Mouse (Mus musculus): ENCODE measurements at regions not wholly inside any gene's neighbourhood (a gene's known extent, or its start where the extent isn't known, plus 50 kb on each side); places are given as distances from the start of the nearest gene placed in this dataset.

DNA sequence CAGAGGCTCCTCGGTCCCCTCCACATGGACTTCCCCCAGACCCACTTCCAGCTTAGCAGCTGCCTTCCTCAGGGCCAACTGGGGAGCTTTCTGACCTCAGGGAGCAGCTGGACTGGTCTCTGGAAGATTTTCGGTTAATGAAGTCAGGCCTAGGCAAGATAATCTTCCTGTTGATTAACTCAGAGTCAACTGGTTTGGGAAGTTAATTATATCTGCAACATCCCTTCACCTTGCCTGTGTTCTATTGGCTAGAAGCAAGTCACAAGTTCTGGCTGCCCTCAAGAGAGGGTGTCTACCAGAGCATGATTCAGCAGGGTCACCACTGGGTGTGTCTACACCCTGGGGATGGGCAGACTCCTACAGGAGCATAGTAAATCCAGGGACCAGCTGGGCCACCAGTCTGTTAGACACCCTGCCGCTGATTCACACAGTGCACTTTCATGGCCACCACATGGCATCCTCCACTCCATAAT lies 53.9 kb upstream of the Maml3 start:
- DNase-seq (ENCODE audit: low spot score in 2 of 2): no peak

DNA sequence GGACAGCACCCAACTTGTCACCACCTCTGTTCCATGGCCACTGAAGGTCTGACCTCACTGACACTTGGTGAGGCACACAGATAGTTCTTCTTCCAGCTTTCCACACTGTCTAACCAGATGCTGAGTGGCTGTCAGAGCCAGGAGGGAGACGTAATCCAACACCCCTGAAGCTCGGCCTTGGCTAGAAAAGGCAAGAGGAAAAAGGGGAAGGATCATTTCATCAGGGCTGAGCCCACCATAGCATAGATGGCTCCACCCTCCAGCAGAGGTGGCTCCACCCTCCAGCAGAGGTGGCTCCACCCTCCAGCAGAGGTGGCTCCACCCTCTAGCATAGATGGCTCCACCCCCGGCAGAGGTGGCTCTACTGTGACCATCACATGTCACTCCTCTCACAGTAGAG lies 56.8 kb upstream of the Maml3 start:
- no peak for DNase-seq (ENCODE audit: low spot score in 2 of 2)

DNA sequence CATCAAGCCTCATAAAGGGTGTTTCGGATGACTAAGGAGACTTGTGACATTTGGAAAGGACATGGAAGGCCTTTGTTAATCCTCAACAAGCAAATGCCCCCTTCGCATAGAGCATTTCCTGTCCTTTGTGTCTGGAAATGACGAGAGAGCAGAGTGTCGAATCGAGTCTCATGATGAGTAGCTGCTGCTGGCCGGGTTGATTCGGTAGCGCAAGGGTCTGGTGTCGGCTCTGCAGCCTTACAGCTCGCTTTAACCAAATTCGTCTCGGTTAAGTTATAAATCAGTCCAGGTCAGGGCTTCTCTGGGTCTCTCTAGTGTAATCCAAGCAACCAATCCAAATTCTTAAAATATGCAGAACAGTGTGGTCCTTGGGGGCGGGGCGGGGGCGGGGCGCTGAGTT lies 59.1 kb upstream of the Maml3 start:
- no peak for DNase-seq (ENCODE audit: low spot score in 2 of 2)

DNA sequence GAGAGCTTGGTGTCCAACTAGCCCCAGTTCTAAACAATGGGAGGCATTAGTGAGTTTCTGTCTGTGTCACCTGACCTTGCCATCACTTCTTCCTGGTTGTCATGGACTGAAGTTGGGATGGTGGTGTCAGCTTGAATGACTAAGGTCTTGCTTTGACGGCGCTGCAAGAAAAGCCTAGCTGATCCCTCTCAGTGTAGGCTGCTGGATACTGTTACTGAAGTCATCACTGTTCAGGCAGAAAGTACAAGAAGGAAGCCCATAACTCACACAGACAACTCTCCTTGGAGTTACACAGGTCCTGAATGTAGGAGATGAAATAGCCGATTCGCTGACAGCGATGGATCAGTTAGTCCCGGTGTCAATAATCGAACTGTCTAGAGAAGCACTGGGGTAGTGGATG lies 62.5 kb upstream of the Maml3 start:
- DNase-seq (ENCODE audit: low spot score in 2 of 2): no peak

DNA sequence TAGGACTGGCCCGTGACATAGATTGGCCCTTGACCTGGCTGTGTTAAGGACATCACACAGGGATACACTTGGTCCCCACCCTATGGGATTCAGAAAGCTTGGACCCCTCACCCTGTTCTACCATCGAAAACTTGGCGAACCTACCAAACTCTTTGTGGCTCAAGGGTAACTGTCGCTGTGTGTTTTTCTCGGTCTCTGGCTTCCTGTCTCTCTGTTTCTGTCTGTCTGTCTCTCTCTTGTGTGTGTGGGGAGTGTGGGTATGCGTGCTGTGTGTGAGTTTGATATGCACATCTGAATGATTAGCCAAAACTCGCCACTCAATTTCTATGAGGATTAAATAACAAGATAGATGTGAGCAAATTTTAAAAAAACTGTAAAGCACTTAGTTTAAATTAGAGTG lies 66.0 kb upstream of the Maml3 start:
- no peak for DNase-seq (ENCODE audit: low spot score in 2 of 2)

DNA sequence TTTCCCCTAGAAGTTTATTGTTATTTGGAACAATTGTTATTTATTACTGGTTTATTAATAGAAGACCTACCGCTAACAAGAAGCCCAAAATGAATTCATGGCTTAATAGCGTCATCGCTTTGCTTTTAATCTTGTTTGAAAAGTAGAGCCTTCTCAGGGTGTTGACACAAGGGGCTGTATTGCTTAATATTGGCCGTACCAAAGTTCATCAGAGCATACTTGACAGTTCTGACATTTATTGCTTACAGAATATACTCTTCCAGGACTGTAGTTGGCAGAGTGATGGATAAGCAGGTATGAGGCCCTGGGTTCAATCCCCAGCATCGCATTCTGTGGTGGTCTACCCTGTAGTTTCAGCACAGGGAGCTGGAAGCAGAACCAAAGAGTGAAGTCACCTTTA lies 66.4 kb upstream of the Maml3 start:
- no peak for DNase-seq (ENCODE audit: low spot score in 2 of 2)

DNA sequence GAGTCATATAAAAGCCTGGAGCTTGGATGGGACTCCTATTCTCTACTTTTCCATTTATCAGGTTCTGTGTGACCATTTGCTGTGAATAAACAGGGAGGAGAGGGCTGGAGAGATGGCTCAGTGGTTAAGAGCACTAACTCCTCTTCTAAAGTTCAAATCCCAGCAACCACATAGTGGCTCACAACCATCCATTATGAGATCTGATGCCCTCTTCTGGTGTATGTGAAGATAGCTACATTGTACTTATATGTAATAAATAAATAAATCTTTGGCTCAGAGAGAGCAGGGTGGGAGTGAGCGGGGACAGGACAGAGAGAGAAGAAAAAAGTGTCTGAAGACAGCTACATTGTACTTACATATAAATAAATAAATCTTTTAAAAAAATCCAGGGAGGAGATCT lies 68.6 kb upstream of the Maml3 start:
- DNase-seq (ENCODE audit: low spot score in 2 of 2): no peak

DNA sequence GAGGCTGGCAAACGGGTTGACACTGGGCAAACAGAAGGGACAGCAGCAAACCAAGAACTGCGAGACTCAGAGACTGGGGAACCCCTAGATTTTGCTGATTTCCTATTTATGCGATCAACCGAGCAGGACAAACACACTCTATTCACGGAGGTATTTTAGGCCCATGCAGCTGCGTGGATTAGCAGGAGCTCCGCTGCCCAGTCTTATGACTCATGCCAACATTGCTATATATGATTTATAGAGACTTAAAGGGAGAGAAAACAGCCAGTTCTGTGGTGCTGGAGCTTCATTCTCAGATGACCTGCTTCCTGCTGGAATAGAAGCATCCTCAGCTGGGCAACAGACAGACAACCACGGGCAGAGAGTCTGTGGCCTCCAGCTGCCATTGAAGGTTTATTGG lies 71.2 kb upstream of the Maml3 start:
- no peak for DNase-seq (ENCODE audit: low spot score in 2 of 2)

DNA sequence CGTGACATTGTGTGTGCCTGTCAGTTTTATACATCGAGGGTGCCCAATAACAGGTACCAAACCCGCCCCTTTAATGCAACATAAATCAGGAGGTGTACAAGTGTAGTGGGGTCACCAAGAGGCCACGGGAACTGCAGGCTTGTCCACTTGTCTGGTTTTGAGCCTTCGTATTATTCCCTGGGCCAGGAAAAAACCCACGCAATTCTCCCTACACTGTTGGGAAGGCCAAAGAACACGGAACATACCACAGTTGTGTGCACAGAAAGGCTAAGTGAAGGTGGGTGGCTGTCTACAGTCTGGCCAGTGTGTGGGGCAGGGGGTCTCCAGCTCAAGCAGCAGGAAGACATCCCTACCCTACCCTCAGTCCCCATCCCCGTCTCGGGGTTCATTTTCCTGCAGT lies 74.0 kb upstream of the Maml3 start:
- DNase-seq (ENCODE audit: low spot score in 2 of 2): no peak

DNA sequence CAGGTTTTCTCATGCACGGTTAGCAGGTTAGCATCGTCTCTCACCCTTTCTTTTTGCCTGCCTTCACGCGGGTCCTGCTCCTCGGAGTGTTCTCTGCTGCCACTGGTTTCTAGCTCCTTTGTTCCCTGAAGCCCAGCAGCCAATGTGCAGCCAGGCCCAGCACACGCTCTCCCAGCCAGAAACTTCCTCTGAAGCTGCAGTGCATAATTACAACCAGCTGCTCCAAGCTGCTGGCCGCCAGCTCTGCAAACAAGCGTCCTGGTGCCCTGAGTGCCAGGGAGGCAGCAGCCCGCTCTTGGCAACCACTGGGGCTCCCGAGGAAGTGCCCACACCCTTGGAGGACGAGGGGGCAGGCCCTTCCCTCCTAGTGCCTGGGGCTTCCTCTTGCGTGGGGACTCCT lies 74.8 kb upstream of the Maml3 start:
- peak in 1 of 2 experiments; percentile 41 for DNase-seq (ENCODE audit: low spot score in 2 of 2)

DNA sequence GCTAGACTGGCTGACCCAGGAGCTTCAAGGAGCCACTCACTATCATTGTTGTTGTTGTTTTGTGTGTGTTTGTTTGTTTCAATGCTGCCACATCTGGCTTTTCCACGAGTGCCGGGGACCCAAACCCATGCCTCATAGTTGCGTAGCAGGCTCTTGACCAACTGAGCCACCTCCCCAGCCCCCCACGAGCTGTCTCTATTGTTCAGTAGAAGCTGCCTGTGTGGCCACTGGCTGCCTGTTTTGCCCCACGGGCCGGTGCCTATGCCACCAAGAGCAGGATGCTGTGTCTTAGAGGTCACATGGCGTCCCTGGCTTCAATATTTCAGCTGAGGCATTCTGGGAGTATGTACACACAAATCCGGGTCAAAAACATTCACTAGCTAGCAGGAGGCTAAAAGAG lies 75.4 kb upstream of the Maml3 start:
- no peak for DNase-seq (ENCODE audit: low spot score in 2 of 2)

DNA sequence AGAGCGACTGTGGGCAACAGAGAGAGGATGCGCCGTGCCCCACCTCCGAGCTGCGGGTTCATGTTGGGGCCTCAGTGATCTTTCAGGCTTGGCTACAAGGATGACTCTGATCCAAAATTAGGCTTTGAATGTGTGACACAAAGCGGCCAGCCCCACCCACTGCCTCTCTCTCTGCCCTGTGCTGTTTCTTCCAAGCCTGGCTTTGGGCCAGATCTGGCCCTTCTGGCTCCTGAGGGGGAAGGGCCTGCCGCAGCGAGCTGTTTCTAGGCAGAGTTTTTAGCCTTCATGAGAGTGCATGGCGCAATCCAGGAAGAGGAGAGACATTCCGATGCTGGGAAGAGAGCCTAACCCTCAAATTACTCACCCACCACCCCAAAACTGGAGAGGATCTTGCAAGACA lies 75.9 kb upstream of the Maml3 start:
- DNase-seq (ENCODE audit: low spot score in 2 of 2): peak; percentile 41 to 71

DNA sequence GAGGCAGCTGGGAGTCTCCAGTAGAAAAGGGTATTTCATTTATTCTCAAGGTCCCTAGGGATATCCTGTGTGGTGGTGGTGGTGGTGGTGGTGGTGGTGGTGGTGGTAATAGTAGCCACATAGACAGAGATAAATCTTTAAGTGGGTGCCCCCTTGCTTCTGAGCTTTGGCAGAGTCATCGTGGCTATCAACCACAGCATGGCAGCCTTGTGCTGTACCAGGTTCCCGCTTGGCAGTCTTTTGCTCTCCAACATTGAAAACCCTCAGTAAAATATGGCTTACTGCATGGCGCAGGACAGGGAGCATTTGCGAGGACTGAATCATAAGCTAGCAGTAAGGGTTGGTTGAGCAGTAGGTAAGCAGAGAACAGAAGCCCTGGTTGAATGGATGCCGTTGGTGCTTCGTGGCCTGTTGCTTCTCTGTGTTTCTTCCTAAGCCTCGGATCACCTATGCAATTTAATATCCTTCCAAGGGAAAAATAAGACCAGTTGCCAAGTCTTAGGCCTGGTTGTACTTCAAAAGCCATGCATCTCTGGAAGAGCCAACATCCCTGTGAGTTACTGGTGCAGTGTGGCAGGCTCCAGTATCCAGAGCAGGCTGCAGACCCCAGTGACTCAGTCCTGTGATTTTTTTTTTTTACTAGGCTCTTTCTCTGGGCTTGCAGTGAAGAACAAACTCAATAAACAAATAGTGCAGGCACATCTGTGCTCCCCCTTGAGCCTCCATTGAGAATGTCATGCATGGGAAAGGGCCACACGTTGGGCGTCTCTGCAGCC lies 76.6 kb upstream of the Maml3 start:
- no peak for DNase-seq (ENCODE audit: low spot score in 2 of 2)

DNA sequence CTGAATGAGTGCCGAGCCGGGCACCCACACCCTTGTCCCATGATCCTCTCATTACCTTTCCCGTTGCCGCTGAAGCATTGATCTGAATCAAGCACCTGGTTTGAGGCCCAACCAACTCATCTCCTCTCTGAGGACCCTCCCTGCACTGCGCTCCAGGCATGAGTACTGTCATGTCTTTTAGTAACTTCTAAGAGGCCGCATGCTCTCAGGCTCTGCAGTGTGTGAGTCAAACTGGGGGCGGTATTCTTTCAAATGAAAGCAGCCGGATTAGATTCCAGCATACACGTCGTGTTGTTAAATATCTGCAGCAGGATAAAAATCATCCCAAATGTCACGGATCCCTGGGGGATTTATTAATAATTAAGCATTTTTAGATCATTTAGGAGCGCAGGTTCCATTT lies 79.4 kb upstream of the Maml3 start:
- no peak for DNase-seq (ENCODE audit: low spot score in 2 of 2)

DNA sequence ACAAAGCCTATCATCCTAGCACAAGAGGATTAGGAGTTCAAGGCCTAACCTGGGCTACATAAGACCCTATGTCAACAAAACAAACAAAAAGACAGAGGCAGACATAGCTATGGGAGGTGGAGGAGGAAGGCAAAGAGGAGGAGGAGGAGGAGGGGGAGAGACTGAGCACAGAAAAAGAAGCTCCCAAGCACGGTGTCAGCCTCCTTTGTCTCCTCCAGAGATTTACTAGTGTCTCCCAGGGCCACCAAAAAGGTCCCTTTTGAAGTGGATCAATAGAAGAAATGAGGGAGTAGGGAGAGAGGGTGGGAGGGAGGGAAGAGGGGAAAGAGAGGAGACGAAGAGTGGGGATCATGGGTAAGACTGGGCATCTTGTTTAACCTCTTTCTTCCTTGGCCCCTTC lies 80.5 kb upstream of the Maml3 start:
- DNase-seq (ENCODE audit: low spot score in 2 of 2): no peak

DNA sequence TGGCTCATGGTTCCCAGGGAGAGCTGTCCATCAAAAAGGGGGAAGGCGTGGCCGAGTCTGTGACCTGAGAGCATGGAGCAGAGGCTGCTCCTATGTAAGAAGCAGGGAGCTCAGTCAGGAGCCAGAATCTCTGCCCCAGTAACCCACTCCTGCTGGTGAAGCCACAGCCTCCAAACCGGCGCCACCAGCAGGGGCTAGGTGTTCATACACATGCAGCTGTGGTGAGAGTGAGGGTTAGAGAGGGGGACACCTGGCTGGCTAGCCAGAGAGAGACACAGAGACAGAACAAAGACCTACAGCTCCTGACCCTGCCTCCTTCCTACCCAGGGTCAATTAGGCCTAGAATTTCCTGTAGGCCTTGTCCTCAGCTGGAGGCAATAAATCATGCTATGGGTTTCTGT lies 80.7 kb upstream of the Foxo1 start:
- DNase-seq (ENCODE audit: low spot score in 2 of 2): no peak

DNA sequence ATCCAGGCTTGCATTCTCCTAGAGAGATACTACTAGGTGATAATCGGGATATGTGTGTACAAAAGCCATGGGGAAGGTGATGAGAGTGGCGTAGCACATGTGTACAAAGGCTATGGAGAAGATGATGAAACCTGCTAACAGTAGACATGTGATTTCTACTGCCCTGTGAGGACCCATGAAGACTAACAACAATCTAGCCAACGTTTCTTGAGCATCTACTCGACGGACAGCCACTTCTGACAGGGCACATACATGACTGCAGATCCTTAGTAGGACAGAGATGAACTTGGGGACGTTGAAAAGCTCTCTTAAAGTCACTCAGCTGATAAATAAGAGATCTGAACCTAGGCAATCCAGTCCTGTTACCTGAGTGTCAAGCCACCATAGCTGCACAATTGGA lies 79.8 kb upstream of the Foxo1 start:
- DNase-seq (ENCODE audit: low spot score in 2 of 2): no peak

DNA sequence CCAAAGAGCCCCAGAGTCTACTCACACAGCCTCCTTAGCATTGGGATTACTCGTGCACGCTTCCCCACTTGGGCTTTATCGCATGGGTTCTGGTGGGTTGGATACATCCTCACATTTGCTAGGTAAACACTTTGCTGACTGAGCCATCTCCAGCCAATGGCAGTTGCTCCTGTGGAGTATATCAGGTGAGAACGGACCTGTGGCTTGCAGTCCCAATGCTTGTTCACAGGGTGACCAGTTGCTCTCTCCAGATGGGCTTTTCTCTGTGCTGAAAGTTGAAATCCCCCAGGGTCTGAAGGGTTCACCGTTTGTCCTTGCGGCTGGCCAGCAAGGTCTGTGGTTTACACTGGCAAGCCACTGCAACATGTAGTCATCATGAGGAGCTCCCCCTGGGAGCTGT lies 79.1 kb upstream of the Foxo1 start:
- no peak for DNase-seq (ENCODE audit: low spot score in 2 of 2)

DNA sequence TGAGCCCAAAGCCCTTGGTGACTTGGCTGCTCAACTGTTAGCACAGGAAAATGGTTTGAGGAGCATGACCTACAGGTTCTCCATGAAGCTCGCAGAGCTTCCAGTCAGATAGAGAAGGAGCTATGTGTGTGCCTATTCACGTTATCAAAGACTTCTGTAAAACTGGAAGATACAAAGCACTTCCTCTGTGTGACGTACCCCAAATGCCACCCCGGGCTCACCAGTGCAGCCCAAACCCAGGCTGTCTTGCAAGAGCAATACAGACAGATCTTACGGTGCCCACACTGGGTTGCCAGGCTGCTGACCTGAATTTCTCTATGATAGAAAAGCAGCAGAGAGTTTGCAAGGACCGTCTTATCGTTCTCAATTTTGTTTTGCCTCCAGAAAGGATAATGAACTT lies 78.1 kb upstream of the Foxo1 start:
- no peak for DNase-seq (ENCODE audit: low spot score in 2 of 2)

DNA sequence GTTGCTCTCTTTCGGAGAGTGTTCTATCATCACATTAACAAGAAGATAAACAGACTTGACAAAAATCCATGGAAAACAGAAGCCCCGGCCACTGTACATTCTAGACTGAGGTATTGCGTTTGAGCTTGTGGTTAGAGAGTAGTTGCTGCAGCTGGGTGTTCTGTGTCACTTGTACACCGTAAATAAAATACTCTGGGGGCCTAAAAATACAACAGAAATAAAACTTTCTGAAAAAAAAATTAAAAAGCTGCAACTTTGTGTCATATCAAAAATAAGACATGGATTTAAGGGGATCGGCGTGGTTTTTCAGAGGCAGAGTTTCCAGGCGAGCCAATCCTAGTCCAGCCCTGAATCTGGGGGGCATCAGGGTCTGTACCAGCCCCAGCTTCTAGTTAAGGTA lies 75.1 kb upstream of the Foxo1 start:
- no peak for DNase-seq (ENCODE audit: low spot score in 2 of 2)

DNA sequence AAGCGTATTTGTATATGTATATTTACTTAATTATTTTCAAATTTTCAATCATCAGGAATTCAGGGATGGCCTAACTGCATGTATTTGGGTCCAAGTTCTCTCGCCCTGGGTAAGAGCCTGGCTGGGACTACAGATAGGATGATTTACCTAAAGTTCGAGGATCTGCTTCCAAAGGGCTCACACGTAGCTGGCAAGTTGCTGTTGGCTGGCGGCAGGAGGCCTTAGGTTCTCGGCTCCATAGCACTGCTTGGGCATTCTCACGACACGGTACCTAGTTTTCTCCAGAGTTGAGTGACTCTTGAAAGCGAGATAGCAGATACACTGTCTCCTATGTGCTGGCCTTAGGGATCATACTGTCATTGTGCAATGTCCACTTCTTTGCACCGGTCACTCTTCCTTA lies 73.9 kb upstream of the Foxo1 start:
- no peak for DNase-seq (ENCODE audit: low spot score in 2 of 2)

DNA sequence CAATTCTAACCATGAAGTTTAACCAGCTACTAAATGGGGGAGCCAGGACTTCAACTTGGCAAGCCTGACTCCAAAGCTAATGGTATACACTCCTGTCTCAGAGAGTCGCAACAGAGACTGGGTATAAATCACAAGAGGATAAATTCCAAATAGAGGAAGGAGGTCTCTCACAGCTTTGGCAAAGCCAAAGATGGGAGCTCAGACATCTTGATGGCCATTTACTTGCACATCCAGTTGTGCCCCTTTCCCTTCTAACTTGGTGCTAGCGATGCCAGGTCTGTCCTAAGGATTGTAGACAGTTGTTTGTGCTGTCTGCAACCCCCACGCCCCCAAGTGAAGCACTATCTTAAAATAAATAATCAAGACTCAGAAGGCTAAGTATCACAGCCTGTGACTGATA lies 72.7 kb upstream of the Foxo1 start:
- DNase-seq (ENCODE audit: low spot score in 2 of 2): no peak

DNA sequence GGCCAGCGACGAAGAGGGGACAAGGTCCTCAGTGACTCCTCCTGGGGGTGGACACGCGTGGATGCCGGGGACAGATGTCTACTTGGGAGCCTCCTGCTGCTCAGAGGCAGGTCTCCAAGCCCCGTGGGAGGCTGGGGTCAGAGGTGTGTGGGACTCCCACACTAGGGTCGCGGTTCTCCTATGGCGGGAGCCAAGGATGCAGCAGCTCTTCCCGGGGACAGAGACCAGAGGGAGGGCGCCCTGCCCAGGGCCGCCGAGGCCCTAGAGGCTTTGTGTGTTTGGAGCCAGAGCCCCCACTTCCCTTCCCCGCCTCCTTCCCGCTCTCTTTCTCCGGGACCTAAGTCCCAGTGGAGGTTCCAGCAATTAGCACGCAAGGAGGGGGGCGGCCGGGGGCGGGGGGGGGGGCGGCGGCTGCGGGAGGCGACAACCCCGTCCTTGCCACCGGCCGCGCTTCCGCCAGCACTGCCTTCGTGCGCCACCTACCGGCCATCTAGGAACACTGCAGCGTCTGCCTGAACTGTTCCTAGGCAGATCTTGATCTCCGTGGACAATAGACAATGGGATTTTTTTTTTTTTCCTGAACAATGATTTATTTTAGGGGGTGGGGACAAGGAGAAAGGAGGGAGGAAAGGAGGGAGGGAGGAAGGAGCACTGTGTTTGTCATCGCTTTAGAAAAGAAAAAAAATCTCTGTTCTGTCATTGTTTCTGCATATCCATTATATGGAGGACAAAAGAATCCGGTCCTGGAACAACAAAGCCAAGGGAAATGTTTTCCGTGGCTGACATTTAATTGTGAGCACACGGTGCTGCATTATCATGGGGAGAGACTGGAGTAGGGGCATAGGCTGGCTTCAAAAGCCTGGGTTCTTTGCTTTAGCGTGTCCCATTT lies 71.8 kb upstream of the Foxo1 start:
- DNase-seq (ENCODE audit: low spot score in 2 of 2): peak; percentile 53 to 55
